Mouse (Mus musculus): Measurements from ENCODE around the gene Ppp6r2. TPM values are rescaled to one million over a fixed set of nuclear protein-coding genes. Genes with fewer than 3 reads are reported as not detected.

Ppp6r2 gene
- total RNA-seq, 2 experiments from 2014 or later: 5.8 to 10.5 TPM

GRCm38 (mm10) chr15:89305966-89306365, 94.6 kb downstream of the Ppp6r2 start:
- no peak for ATAC-seq (replicated peaks; ENCODE audit: poor library complexity, severe bottlenecking)

DNA sequence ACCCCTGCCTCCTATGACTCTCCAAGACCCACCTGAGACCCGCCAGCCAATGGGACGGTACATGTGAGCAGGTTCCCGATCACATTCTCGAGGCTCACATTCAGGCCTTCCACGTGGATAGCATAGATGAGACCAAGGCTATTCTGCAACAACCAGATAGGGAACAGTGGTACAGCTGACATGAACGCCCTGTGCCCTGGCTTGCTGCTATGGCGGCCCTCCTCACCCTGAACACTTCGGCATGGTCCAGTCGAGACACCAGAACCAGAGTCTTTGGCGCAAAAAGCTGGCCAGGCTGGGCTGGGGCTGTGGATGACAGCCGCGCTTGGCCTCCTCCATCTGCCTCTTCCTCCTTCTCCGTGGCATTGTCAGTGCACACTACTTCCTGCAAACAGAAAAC, 96.1 kb downstream of the Ppp6r2 start:
- ATAC-seq (replicated peaks; ENCODE audit: poor library complexity, severe bottlenecking): no peak

- ATAC-seq (replicated peaks; ENCODE audit: poor library complexity, severe bottlenecking): no peak
Measured at GRCm38 (mm10) chr15:89308406-89309139, 97.2 kb downstream of the Ppp6r2 start.

- peak; percentile 66 for ATAC-seq (replicated peaks; ENCODE audit: poor library complexity, severe bottlenecking)
Measured at GRCm38 (mm10) chr15:89309962-89310498, 98.7 kb downstream of the Ppp6r2 start.

GRCm38 (mm10) chr15:89313359-89313758, 102.0 kb downstream of the Ppp6r2 start:
- ATAC-seq (replicated peaks; ENCODE audit: poor library complexity, severe bottlenecking): no peak

- ATAC-seq (replicated peaks; ENCODE audit: poor library complexity, severe bottlenecking): no peak
Measured at GRCm38 (mm10) chr15:89314107-89314506, 102.8 kb downstream of the Ppp6r2 start.

DNA sequence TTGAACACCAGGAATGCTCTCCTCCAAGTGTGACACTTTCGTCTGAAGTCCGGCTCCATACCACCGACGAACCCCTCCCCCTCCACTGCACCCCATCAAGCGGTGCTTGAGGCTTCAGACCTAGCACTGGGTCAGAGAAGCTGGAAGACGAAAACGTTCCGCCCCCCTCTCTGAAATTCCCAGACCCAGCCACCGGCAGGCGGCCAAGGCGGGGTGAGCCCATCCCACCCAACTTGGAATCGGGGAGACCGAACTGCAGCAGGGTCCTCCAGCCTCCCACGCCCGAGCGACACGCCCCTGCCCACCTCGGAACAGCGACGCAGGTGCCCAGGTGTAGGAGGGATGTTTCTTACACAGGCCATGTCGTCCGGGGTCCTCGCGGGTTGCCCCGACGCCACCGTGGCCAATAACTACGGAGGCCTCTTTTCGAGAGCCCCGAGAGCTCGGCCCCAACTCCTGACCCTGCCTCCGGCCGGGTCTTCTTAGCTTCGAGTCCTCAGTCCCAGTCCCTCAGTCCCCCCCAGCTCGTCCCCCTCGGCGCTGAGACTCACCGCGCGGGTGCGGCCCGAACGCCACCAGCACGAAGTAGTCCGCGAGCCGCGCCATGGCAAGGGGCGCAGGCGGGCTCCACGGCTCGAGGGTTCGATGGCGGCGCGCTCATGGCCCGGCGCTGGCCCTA, 103.3 kb downstream of the Ppp6r2 start:
- ATAC-seq (replicated peaks; ENCODE audit: poor library complexity, severe bottlenecking): 0 out of 2 replicates have a peak, but pooled peaks have one; percentile 8

DNA sequence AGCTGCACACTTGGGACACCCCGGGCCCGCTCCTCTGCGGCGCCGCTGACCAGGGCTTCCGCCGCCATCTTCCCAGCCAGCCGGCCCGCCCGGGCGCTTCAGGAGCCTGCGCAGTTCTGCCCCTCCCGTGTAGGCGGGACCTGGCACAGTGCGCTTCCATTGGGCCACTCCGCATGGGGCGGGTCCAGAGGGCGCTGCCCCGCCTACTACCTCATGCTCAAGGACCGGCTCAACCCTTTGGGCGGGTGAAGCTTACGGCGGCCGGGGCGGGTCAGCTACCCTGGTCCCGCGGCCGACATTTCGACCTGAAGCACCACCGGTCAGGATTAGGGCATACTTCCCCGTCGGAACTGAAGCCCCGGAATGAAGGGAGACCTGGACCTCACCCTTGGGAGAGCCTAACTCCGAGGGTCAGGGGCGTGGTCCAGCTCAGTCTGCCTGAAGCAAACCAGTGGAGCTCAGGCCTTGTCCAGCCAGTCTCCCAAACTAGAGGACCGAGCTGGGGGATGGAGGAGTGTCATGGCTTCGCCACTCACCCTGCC, 103.9 kb downstream of the Ppp6r2 start, which contains the start of gene Sbf1:
Gene Sbf1 (minus strand): TSS at position 122 of the 542 bp plus-strand sequence.
- ATAC-seq (replicated peaks; ENCODE audit: poor library complexity, severe bottlenecking): peak; percentile 94

DNA sequence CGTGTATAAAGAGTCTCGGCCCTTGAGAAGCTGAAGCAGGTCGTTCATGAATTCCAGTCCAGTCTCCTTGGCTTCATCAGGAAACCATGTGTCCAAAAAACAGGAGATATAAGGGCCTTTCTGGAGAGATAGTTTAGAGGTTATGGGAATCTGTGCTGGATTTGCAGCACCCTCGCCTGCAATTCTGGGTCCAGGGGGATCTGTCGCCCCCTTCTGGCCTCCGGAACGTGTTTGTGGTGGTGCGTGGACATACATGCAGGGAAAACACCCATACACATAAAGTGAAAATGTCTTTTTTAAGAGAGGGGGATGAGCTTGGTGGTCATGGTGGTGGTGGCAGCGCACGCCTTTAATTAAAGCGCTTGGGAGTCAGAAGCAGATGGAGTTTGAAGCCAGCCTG, 104.8 kb downstream of the Ppp6r2 start:
- no peak for ATAC-seq (replicated peaks; ENCODE audit: poor library complexity, severe bottlenecking)

DNA sequence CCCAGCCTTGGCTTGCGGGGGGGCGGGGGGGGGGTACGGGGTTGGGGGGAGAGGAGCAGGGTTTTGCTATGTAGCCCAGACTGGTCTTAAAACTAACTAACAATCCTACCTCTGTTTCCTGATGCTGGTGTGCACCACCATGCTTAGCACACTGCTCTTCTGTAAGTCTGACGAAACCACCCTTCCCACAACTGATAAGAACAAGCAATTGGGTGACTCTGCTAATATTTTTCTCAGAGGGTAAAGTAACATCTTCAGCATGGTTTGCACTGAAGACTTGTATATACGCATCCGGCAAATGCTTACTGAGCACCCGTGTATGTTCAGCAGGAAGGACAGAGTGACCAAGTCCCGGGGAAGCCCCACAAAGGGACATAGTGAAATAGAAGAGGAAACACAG, 109.9 kb downstream of the Ppp6r2 start:
- peak; percentile 41 for ATAC-seq (replicated peaks; ENCODE audit: poor library complexity, severe bottlenecking)

- 0 out of 2 replicates have a peak, but pooled peaks have one; percentile 6 for ATAC-seq (replicated peaks; ENCODE audit: poor library complexity, severe bottlenecking)
Measured at GRCm38 (mm10) chr15:89322670-89323522, 111.5 kb downstream of the Ppp6r2 start, which contains the start of gene Adm2. Adm2 (plus strand) TSS chr15:89322720.

- ATAC-seq (replicated peaks; ENCODE audit: poor library complexity, severe bottlenecking): peak; percentile 56; the same call in 1 of the 2 replicates
Measured at GRCm38 (mm10) chr15:89323656-89324055, 112.3 kb downstream of the Ppp6r2 start.

- ATAC-seq (replicated peaks; ENCODE audit: poor library complexity, severe bottlenecking): no peak
Measured at GRCm38 (mm10) chr15:89326441-89326840, 115.1 kb downstream of the Ppp6r2 start.

DNA sequence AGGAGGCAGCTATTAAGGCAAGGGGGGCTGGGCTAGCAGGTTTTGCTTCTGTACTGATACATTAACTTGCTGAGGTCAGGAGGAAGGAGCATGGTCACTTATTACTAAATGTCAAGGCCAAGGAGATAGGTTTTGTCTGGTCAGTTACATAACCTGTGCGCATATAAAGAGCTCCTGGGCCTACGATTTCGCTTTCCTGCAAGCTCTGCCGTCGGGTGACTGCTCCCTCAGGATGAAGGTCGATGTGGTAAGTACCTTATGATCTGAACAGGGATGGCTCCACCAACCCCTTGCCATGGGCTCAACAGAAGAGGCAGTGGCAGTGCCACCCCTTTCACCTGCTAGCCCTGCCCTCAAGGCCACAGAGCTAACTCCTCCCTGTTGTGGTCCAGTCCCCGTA, 122.9 kb downstream of the Ppp6r2 start, which contains the start of gene Miox:
Gene Miox (plus strand): TSS at position 128 of the 400 bp plus-strand sequence.
- ATAC-seq (replicated peaks; ENCODE audit: poor library complexity, severe bottlenecking): no peak

DNA sequence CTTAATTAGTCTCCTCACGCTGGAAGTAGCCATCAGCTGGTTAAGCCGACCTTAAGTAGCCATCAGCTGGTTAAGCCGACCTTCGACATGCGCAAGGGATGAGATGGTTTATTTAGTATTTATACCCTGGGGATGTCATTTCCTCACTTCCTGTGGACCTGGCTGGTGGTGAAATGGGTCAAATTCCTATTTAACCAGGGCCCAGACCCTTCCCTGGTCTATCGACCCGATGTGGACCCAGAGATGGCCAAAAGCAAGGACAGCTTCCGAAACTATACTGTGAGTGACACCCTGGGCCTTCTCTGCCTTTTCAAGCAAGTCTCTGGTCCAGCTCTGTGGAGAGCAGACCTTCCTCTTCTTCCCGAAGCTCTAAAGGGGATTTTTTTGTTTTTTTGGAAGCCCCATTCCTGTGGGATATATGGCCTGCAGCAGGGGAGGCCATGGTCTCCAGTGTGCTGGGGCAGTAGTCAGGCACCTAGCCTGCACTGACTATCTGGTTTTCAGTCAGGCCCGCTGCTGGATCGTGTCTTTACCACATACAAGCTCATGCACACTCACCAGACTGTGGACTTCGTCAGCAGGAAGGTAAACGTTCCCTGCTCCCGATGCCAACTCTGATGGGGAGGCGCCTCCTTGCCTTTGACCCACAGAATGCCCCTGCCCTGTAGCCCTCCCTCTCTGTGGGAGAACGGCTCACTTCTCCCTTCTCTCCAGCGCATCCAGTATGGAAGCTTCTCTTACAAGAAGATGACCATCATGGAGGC, 123.6 kb downstream of the Ppp6r2 start:
- no peak for ATAC-seq (replicated peaks; ENCODE audit: poor library complexity, severe bottlenecking)

- ATAC-seq (replicated peaks; ENCODE audit: poor library complexity, severe bottlenecking): no peak
Measured at GRCm38 (mm10) chr15:89336422-89336821, 125.1 kb downstream of the Ppp6r2 start.

All from granulocyte monocyte progenitor cell, adult 5-6 weeks (primary cell).